Mouse (Mus musculus) lung, postnatal 0 days (tissue): ENCODE data around the gene Trp73. TPM values are rescaled to one million over a fixed set of nuclear protein-coding genes. Genes with fewer than 3 reads are reported as not detected.

Experiments used
- ATAC-seq: fragments of 200-750 bp; cut with Nextera tagmentation; 2 replicates; pipeline ENCODE4 v1.8.0; 2017; ENCODE audit warnings: moderate library complexity
- DNase-seq: peaks from one replicate; pipeline ENCODE4 v3.0.0-alpha.2; 2016; ENCODE audit warnings: low spot score
- H3K27ac ChIP-seq: fragments of 300-500 bp; sonication (generic); 2 replicates; pipeline ENCODE4 v1.5.1; 2014; ENCODE audit warnings: antibody characterized with exemption, mild to moderate bottlenecking, low read length, mixed read lengths
- H3K27me3 ChIP-seq: fragments of 300-500 bp; sonication (generic); replicated peaks from 2 replicates; pipeline ENCODE4 v1.6.1; 2014; ENCODE audit warnings: low read length, mixed read lengths; ENCODE audit not compliant: insufficient read depth
- H3K36me3 ChIP-seq: fragments of 300-500 bp; sonication (generic); 2 replicates; pipeline ENCODE4 v1.6.1; 2014; ENCODE audit warnings: low read length, mixed read lengths; ENCODE audit not compliant: insufficient read depth
- H3K4me1 ChIP-seq: fragments of 300-500 bp; sonication (generic); 2 replicates; pipeline ENCODE4 v1.6.1; 2014; ENCODE audit warnings: antibody characterized with exemption, low read depth, low read length, mixed read lengths; ENCODE audit not compliant: insufficient read depth
- H3K4me2 ChIP-seq: fragments of 300-500 bp; sonication (generic); replicated peaks from 2 replicates; pipeline ENCODE4 v1.6.1; 2014; ENCODE audit warnings: low read depth, mild to moderate bottlenecking, low read length, moderate library complexity, mixed read lengths
- H3K4me3 ChIP-seq: fragments of 300-500 bp; sonication (generic); 2 replicates; pipeline ENCODE4 v1.5.1; 2014; ENCODE audit warnings: low read depth, low read length
- H3K9ac ChIP-seq: fragments of 300-500 bp; sonication (generic); replicated peaks from 2 replicates; pipeline ENCODE4 v1.6.1; 2014; ENCODE audit warnings: low read depth, mild to moderate bottlenecking
- H3K9me3 ChIP-seq: fragments of 300-500 bp; sonication (generic); 2 replicates; pipeline ENCODE4 v1.6.1; 2016; ENCODE audit warnings: low read length, mixed read lengths
- CTCF ChIP-seq: IDR thresholded peaks from 2 replicates; pipeline ENCODE4 v1.5.1; 2016; ENCODE audit warnings: antibody characterized with exemption, mild to moderate bottlenecking
- EP300 ChIP-seq: IDR thresholded peaks from 2 replicates; pipeline ENCODE4 v1.6.1; 2016; ENCODE audit warnings: antibody characterized with exemption, mild to moderate bottlenecking, control low read depth
- WGBS: fragments of 180-500 bp; shearing (Covaris S2); extraction: QIAGEN DNeasy Blood & Tissue Kit; methylation state at CpG from one replicate; pipeline ENCODE4 v1.1.7; 2014; 5-methylcytosine and 5-hydroxymethylcytosine counted together
- polyA plus RNA-seq: library from polyadenylated mRNA; unstranded; fragments of >200 nt; fragmentation: Nextera tagmentation; extraction: Ambion mirVana; gene quantifications from 2 replicates; pipeline ENCODE4 v1.2.1, GENCODE M21; 2015

Trp73 gene
- polyA plus RNA-seq, 1 experiment from 2014 or later: 1.8 TPM

- Histone ChIP-seq H3K27ac (peak within 1 kb of the TSS; percentile 92), H3K9ac (peak within 1 kb of the TSS; percentile 68), H3K27me3 (no peaks in the 10 kb centered on the region), H3K4me1 (peaks cover 9% of the 10 kb centered on the region; the same call in 1 of the 2 replicates), H3K4me2 (peak within 1 kb of the TSS; percentile 81), H3K9me3 (no peaks in the 10 kb centered on the region), H3K4me3 (peak within 1 kb of the TSS; percentile 91), H3K36me3 (peaks cover 25% of the 10 kb centered on the region)
- peak; percentile 98 for ATAC-seq
- DNase-seq: peak; percentile 99
- WGBS: under 1% methylated on average over 67 of the region's 75 CpGs
- TF ChIP-seq CTCF (peak; percentile 4; the same call in 1 of the 2 replicates), EP300 (peak; percentile 76)
Observed at GRCm38 (mm10) chr4:154160538-154161390, 20.8 kb upstream of the Trp73 start, which contains the start of gene Tprgl. Gene Tprgl, minus strand, starts transcription at chr4:154160666.

- 4% methylated on average over 38 of the region's 47 CpGs for WGBS
Observed at GRCm38 (mm10) chr4:154159961-154160537, 20.0 kb upstream of the Trp73 start.

GRCm38 (mm10) chr4:154159002-154159401 is 19.0 kb upstream of the Trp73 start:
- no peak for ATAC-seq

More at GRCm38 (mm10) chr4:154159961-154160537, 20.0 kb upstream of the Trp73 start:
- Histone ChIP-seq H3K4me3 (peak overlapping the region; percentile 91), H3K4me2 (peak overlapping the region; percentile 81), H3K36me3 (peaks cover 25% of the 10 kb centered on the region), H3K27ac (peak overlapping the region; percentile 92), H3K9me3 (no peaks in the 10 kb centered on the region), H3K27me3 (no peaks in the 10 kb centered on the region), H3K9ac (peak overlapping the region; percentile 68), H3K4me1 (peaks cover 9% of the 10 kb centered on the region; the same call in 1 of the 2 replicates)
- ATAC-seq (peak; percentile 55), DNase-seq (peak; percentile 62)
- TF ChIP-seq CTCF (no peak), EP300 (0 out of 2 replicates have a peak, but pooled peaks have one; percentile 15)

GRCm38 (mm10) chr4:154157970-154158662 is 18.1 kb upstream of the Trp73 start:
- H3K4me2 ChIP-seq: no peak overlapping the region
- H3K4me1 ChIP-seq: peaks cover 9% of the 10 kb centered on the region; the same call in 1 of the 2 replicates
- 91% methylated on average over 14 of the region's 14 CpGs for WGBS
- H3K9me3 ChIP-seq: no peaks in the 10 kb centered on the region
- ATAC-seq (no peak), DNase-seq (no peak)
- H3K4me3 ChIP-seq: no peak overlapping the region
- H3K27me3 ChIP-seq: no peaks in the 10 kb centered on the region
- TF ChIP-seq CTCF (no peak), EP300 (no peak)
- no peak overlapping the region for H3K27ac ChIP-seq
- no peak overlapping the region for H3K9ac ChIP-seq
- H3K36me3 ChIP-seq: peaks cover 25% of the 10 kb centered on the region

More at GRCm38 (mm10) chr4:154159002-154159401, 19.0 kb upstream of the Trp73 start:
- Histone ChIP-seq H3K36me3 (peaks cover 25% of the 10 kb centered on the region), H3K4me1 (peaks cover 9% of the 10 kb centered on the region; the same call in 1 of the 2 replicates), H3K4me3 (no peak overlapping the region), H3K9ac (no peak overlapping the region), H3K9me3 (no peaks in the 10 kb centered on the region), H3K27ac (no peak overlapping the region), H3K4me2 (peak overlapping the region; percentile 81), H3K27me3 (no peaks in the 10 kb centered on the region)
- TF ChIP-seq CTCF: peak; percentile 99
- TF ChIP-seq EP300: no peak
- DNase-seq: peak; percentile 69
- WGBS: 19% methylated on average over 6 of the region's 6 CpGs

GRCm38 (mm10) chr4:154156050-154156449 is 16.0 kb upstream of the Trp73 start:
- Histone ChIP-seq H3K9ac (no peak overlapping the region), H3K4me3 (no peak overlapping the region), H3K9me3 (no peaks in the 10 kb centered on the region), H3K27me3 (no peaks in the 10 kb centered on the region), H3K27ac (no peak overlapping the region), H3K4me1 (peaks cover 6% of the 10 kb centered on the region; the same call in 1 of the 2 replicates), H3K36me3 (peaks cover 36% of the 10 kb centered on the region), H3K4me2 (no peak overlapping the region)
- TF ChIP-seq EP300 (no peak), CTCF (no peak)
- WGBS: 79% methylated on average over 7 of the region's 7 CpGs
- no peak for ATAC-seq
- no peak for DNase-seq

GRCm38 (mm10) chr4:154154104-154154503 is 14.1 kb upstream of the Trp73 start:
- no peak overlapping the region for H3K27ac ChIP-seq
- ATAC-seq: no peak
- DNase-seq: no peak
- no peaks in the 10 kb centered on the region for H3K27me3 ChIP-seq
- H3K4me3 ChIP-seq: no peak overlapping the region
- H3K9me3 ChIP-seq: no peaks in the 10 kb centered on the region
- no peak overlapping the region for H3K9ac ChIP-seq
- H3K36me3 ChIP-seq: peaks cover 36% of the 10 kb centered on the region
- 57% methylated on average over 11 of the region's 11 CpGs for WGBS
- TF ChIP-seq EP300 (no peak), CTCF (no peak)
- no peak overlapping the region for H3K4me2 ChIP-seq
- peaks cover under 1% of the 10 kb centered on the region; the same call in 1 of the 2 replicates for H3K4me1 ChIP-seq
